Mouse (Mus musculus) brain, embryonic 14.5 days (tissue): Measurements from ENCODE around the gene Gm19426.

Experiments
- CTCF ChIP-seq: fragments of 200-500 bp; IDR thresholded peaks from 2 replicates; pipeline ENCODE4 v1.5.1; 2012; ENCODE audit warnings: inconsistent platforms, mild to moderate bottlenecking, moderate library complexity, borderline replicate concordance; ENCODE audit not compliant: insufficient read depth, insufficient read length; ENCODE audit errors: extremely low read depth
- POLR2A ChIP-seq: fragments of 200-500 bp; IDR thresholded peaks from 2 replicates; pipeline ENCODE4 v1.6.1; 2012; ENCODE audit warnings: mild to moderate bottlenecking, inconsistent platforms, borderline replicate concordance; ENCODE audit not compliant: poor library complexity, insufficient read depth, insufficient read length, severe bottlenecking; ENCODE audit errors: extremely low read depth

DNA sequence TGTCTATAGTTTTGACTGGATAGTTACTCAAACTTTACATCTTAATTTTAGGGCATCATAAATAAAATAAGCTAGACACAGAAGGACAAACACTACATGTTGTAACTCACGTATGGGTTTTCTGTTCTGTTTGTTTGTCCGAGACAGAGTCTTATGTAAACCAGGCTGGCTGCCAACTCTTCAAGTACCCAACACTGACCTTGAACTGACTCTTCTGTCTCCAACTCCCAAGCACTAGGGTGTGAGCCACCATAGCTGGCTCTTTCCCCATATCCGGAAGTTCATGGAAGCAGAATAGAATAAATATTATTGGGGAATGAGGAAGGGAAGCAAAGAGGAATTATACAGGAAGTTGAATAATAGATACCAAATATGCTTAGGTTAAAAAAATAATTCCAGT is 49.1 kb upstream of the Gm19426 start:
- TF ChIP-seq CTCF (no peak), POLR2A (no peak)
